Mouse (Mus musculus) retina, postnatal 7 days (tissue): ENCODE data around the gene Krtap1-4.
A peak's percentile ranks its signal among the peaks of the same experiment; 100 is the strongest.

Source experiments
- DNase-seq: peaks from one replicate; pipeline ENCODE4 v3.0.0-alpha.2; 2012; ENCODE audit warnings: low read depth, low spot score

The Krtap1-4 gene

DNA sequence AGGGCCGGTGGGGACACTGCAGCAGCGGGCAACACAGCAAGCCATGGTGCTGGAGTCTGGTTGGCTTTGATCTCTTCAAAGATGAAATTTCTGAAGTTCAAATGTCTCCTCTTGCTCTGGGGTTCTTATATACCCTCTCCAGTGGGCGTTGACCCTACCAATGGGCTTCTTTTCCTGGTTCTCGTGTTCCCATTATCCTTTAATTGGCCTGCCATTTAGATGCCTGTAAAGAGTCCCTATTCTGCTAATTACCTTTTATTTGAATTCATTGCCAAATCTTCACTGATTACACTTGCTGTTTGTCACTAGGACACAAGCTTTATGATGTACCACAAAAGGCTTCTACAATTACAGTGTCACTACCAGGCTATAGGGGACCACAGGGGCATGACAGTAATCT is 32.7 kb downstream of the Krtap1-4 start, which contains the start of gene Krtap3-3:
TSS of gene Krtap3-3 (minus strand) at position 101 of the 400 bp plus-strand sequence.
- no peak for DNase-seq

DNA sequence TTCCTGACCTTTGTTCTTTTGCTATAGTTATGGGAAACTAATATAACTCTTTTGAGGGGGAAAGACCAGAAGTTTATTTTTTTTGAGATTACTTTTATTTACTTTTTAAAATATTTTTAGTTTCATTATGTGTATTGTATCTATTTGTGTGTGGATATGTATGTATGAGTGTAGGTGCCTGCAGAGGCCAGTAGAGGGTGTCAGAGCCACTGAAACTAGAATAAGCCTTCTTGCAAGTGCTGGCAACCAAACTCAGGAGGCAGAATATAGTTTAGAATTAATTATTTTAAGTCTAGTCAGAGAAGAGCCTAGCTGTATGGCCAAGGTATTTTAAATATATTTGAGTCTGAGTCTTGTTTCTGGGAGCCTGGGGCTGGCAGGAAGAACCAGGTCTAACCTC is 35.6 kb downstream of the Krtap1-4 start:
- DNase-seq = no peak

DNA sequence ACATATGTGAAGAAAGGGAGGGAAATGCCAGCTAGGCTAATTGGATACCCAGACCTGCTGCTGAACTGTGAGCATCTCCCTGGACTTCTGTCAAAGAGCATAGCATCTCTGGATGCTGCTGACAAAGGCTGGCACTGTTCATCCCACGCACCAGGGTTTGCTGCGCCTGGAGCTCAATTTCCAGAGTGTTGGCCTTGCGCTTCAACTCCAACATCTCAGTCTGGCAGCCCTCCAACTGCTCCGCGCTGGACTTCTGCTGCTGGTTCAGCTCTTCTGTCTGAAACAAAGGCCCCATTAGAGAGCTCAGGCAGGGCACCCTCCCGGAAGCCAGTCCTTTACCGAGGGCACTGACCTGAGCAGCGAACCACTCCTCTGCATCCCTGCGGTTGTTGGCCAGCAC is 43.7 kb downstream of the Krtap1-4 start:
- DNase-seq = peak; percentile 36
